Mouse (Mus musculus) left cerebral cortex, postnatal 10 days (tissue): ENCODE data around the gene Nop56. TPM values are rescaled to one million over a fixed set of nuclear protein-coding genes. Genes with fewer than 3 reads are reported as not detected.

Experiments used
- DNase-seq, 2 experiments: peaks; one replicate each; pipeline ENCODE4 v3.0.0; 2021 to 2022; ENCODE audit warnings: low spot score in 2 of 2, mixed read lengths in 1 of 2; ENCODE audit errors: extremely low spot score in 1 of 2
- intact Hi-C: fragments of 180-260 bp; cut with DNase I; formaldehyde crosslinking; loops from one replicate; pipeline ENCODE4 v1.15.1; 2025
- total RNA-seq, 2 experiments: library from RNA; stranded (reverse); gene quantifications; 2 replicates each; pipeline ENCODE4 v1.2.3; 2021

The Nop56 gene
- total RNA-seq, 2 experiments from 2014 or later = 174 to 183 TPM

GRCm38 (mm10) chr2:130293486-130293885 is 19.3 kb downstream of the Nop56 start:
- intact Hi-C loops = loop anchor here (5.0 kb wide), 1 partner anchor 119 kb away; no protein-coding TSS in a partner anchor
- DNase-seq = no peak

GRCm38 (mm10) chr2:130294218-130294935 is 20.1 kb downstream of the Nop56 start:
- intact Hi-C loops = loop anchor here (5.0 kb wide), 1 partner anchor 118 kb away; no protein-coding TSS in a partner anchor
- DNase-seq = no peak

- peak in 1 of 2 experiments; percentile 78 for DNase-seq
- intact Hi-C loops = loop anchor here (5.0 kb wide), 2 partner anchors 67 to 117 kb away; no protein-coding TSS in a partner anchor
Measured at GRCm38 (mm10) chr2:130294936-130295277, 20.7 kb downstream of the Nop56 start, which contains the start of gene Ebf4. Gene Ebf4 (plus strand): TSS chr2:130295169.

- DNase-seq = peak in 1 of 2 experiments; percentile 76
- intact Hi-C loops = loop anchor here (5.0 kb wide), 1 partner anchor 67 kb away; no protein-coding TSS in a partner anchor
Measured at GRCm38 (mm10) chr2:130295331-130296133, 21.3 kb downstream of the Nop56 start.

- intact Hi-C loops = loop anchor here (5.0 kb wide), 1 partner anchor 66 kb away; no protein-coding TSS in a partner anchor
- no peak for DNase-seq
Measured at GRCm38 (mm10) chr2:130296134-130296745, 22.0 kb downstream of the Nop56 start.

- intact Hi-C loops = loop anchor here (5.0 kb wide), 1 partner anchor 65 kb away; no protein-coding TSS in a partner anchor
- DNase-seq = no peak
Measured at GRCm38 (mm10) chr2:130297580-130297979, 23.4 kb downstream of the Nop56 start.

GRCm38 (mm10) chr2:130303014-130303413 is 28.8 kb downstream of the Nop56 start:
- intact Hi-C loops = no loop called here
- no peak for DNase-seq

- DNase-seq = no peak
- intact Hi-C loops = no loop called here
Measured at GRCm38 (mm10) chr2:130327057-130327456, 52.8 kb downstream of the Nop56 start.

Other genes starting within 250 kb of the Nop56 start
- gene Tgm6, start 162.0 kb upstream of the Nop56 start, total RNA-seq = 1 to 10 TPM in 1 of 2 experiments, under 1 TPM in 1; 0.39 to 1.1 TPM
- 100 to 1,000 TPM; 108 to 112 TPM for gene Snrpb, start 95.0 kb upstream of the Nop56 start, total RNA-seq
- not detected for gene Tmc2, start 79.2 kb upstream of the Nop56 start, total RNA-seq
- gene Idh3b, start 10.1 kb downstream of the Nop56 start, total RNA-seq = 100 to 1,000 TPM; 210 to 228 TPM
- 10 to 100 TPM; 12.2 to 13.0 TPM for gene Ebf4, start 20.7 kb downstream of the Nop56 start, total RNA-seq
- gene Cpxm1, start 123.1 kb downstream of the Nop56 start, total RNA-seq = 10 to 100 TPM; 16.9 to 20.9 TPM
- gene Gm28372, start 130.8 kb downstream of the Nop56 start, total RNA-seq = not detected
- not detected for gene 1700020A23Rik, start 130.8 kb downstream of the Nop56 start, total RNA-seq
- gene Tmem239, start 132.0 kb downstream of the Nop56 start, total RNA-seq = not detected
- 100 to 1,000 TPM in 1 of 2 experiments, 10 to 100 TPM in 1; 83.9 to 105 TPM for gene Vps16, start 149.9 kb downstream of the Nop56 start, total RNA-seq
- gene Pced1a, start 150.3 kb downstream of the Nop56 start, total RNA-seq = 10 to 100 TPM; 22.8 to 23.4 TPM
- gene Ptpra, start 175.8 kb downstream of the Nop56 start, total RNA-seq = 100 to 1,000 TPM; 257 to 262 TPM